Mouse (Mus musculus): Measurements from ENCODE around the gene Wdr62.
A peak's percentile ranks its signal among the peaks of the same experiment; 100 is the strongest.
"Not testable (repeated sequence)": the region's sequence is repeated elsewhere in the genome, so short reads cannot be mapped to it uniquely, and the experiment has no call there.

Gene Wdr62

DNA sequence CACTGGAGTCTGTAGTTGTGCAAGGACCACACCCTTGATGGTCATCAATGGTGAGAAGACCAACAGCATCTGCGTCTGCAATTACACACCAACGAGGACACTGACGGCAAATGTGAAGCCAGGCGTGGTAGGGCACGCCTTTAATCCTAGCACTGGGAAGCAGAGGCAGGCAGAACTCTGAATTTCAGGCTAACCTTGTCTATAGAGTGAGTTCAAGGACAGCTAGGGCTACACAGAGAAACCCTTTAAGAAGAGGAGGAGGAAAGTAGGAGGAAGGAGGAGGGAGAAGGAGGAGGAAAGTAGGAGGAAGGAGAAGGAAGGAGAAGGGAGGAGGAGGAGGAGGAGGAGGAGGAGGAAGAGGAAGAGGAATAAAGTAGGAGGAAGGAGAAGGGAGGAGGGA is 14.7 kb downstream of the Wdr62 start:
- DNase-seq (ENCODE audit: low read depth, low spot score) = no peak

DNA sequence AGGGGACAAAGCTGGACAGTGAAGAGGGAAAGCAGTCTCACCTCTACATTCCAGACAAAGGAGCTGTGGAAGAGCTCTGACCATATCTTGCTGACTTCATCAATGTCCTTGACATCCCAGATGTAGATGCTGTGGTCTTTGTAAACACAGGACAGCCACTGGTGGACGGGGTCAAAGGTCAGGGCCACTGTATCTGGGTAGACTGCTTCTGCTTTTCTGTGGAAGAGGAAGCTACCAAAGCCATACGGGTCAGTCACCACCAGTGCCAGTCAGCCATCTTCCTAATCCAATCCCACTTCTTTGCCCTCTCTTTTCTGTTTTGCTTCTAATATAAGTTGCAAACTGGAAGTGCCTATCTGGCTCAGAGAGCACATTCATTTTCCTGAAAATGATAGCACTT is 15.2 kb downstream of the Wdr62 start:
- no peak for DNase-seq (ENCODE audit: low read depth, low spot score)

DNA sequence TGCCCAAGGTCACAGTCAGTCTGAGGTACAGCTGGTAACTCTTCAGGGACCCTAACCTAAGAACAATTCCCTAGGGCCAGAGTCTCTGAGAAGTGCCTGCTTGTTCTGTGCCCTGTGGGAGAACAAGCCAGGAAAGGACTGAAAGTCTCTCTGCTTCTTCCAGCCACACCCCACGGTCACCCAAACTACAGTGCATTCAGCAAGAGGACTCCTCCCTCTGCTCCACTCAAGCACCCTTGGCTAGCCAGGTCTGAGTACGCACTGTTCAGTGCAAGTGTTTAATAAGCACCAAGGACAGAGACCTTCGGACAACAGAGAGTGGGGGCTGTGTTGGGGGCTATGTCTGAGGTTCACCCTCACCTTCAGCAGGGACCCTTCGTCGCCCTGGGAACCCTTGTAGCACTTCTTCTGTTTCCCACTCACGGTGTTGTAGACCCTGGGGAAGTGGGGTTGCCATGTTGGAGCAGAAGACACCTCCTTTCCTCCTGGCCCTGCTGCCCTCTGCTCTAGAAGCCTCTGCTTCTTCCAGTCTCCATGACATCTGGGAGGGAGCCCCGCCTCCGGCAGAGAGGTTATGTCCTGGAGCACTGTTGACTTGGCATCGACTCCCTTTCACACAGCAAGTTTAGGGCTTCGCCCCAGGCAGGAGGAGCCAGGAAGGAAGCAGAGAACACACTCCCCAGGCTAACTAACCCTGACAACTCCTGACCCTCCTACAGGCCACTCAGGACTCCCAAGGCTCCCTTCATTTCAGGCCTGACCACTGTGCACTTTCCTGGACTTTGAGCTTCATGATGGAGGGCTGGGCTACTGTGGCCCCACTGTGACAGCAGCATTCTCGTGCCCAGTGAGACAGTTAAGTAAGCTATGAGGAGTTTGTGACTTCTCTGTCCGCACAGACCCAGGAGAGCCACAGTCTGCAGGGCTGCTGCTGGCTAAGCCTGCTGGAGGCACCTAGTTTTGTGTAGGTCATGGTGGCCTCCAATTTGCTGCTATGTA is 28.0 kb downstream of the Wdr62 start:
- DNase-seq (ENCODE audit: low read depth, low spot score) = no peak

- not testable (repeated sequence) for DNase-seq (ENCODE audit: low read depth, low spot score)
Measured at GRCm38 (mm10) chr7:30237374-30237773, 42.8 kb downstream of the Wdr62 start.

DNA sequence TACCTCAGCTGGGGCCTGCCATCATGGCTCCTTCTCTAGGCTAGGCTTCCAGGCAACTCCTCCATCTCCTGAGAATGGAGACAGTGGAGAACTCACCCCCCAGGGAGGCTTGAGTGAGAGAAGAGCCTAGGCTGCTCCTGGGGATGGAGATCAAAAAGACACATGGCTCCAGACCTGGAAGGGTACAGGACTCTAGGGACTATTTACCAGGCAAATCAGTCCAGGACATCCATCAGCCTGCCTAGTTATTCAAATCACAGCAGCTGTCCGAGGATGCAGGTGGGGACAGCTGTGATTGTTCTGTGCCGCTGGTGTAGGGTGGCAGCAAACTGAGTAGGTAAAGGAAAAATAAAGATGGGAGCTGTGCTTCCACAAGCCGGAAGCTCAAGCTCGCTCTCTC is 44.6 kb downstream of the Wdr62 start, which contains the start of gene Ovol3:
Gene Ovol3 (minus strand): TSS at position 101 of the 400 bp plus-strand sequence.
- no peak for DNase-seq (ENCODE audit: low read depth, low spot score)

DNA sequence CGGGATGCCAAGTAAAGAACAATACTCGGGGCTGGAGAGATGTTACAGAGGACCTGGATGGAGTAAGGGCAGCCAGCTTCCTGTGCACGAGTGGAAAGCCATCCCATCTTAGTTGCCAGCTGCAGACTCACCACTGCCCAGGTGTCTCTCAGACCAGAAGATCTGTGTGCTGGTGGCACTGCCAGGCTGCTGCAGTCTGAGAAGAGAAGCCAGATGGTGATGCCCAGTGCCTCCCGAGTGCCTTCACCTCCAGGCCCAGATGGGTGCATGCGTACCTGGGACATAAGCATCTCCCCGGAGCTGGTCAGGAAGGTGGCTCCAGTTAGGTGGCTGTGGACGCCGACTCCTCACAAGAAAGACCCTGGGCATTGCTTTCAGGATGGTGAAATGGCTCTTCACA is 45.1 kb downstream of the Wdr62 start:
- DNase-seq (ENCODE audit: low read depth, low spot score) = no peak

- no peak for DNase-seq (ENCODE audit: low read depth, low spot score)
Measured at GRCm38 (mm10) chr7:30234276-30234858, 45.9 kb downstream of the Wdr62 start.

DNA sequence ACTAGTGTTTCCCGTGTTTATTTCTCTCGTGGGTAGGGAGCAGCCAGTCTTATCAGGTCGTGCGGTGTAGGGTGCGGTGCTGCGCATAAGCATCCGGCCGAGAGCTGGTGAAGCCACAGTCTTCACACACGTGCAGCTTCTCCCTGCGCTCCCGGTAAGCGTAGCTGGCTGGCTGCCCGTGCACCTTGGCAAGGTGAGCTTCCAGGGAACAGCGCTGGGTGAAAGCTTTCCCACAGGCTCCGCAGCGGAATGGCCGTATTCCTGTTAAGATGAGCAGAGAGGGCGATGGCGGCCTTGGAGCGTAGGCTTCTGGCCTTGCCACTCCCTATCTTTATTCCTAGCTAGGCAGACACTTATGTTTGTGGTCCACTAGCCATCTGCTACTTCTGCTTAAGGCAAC is 46.8 kb downstream of the Wdr62 start:
- DNase-seq (ENCODE audit: low read depth, low spot score) = no peak

DNA sequence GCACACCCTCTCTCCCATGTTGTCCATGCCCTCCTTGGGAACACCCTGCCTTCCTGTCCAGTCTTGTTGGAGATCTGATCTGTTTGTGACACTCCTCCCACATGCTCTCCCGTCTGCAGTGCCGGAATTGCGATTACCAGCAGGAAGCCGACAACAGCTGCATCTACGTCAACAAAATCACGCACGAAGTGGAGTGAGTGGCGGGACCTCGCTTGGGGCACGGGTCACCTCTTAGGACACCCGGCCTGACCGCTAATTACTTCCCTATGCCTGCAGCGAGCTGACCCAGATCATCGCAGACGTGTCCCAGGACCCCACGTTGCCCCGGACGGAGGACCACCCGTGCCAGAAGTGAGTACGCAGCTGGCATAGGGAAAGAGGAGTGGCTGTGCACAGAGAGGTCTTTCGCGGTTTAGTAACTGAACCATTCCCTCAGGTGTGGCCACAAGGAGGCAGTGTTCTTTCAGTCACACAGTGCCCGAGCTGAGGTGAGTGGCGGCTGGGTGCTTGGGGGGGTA is 47.5 kb downstream of the Wdr62 start:
- peak; percentile 39 for DNase-seq (ENCODE audit: low read depth, low spot score)

DNA sequence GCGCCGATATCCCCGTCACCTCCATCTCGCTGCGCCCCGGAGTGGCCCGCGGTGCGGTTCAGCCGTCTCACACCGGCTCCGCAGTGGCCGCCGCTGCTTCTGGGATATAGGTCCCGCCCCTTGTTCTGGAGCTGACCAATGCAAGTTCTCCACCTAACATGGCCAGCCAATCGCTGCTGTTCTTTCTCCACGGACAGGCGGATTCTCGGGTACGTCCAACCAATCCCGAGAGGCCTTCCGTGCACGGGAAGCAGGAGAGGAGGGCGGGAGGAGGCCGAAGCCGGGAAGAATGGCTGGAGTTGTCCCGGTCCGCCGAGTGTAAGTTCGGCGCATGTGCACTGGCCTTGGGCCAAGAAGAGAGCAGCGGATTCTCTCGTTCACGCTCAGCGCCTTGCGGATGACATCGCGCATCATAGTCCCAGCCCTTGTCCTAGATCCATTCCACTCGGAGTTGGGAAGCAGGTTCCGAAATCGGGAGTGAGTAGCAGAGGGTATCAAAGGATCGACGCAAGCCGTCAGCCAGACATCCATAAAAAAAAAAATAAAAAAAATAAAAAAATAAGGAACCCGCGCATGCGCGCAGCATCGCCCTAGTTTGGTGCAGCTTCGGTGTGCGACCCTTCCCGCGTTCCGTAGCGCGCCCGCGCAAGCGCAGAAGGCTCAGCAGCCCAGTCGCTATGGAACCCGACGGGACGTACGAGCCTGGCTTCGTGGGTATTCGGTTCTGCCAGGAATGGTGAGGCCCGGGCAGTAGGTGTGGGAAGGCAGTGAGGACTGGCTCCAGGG is 48.4 kb downstream of the Wdr62 start, which contains the start of the genes Polr2i and Tbcb:
Gene Polr2i (plus strand): TSS at position 280 of the 786 bp plus-strand sequence.
Gene Tbcb (minus strand): TSS at position 604 of the 786 bp plus-strand sequence.
- peak; percentile 98 for DNase-seq (ENCODE audit: low read depth, low spot score)

GRCm38 (mm10) chr7:30231328-30231668 is 48.9 kb downstream of the Wdr62 start:
- no peak for DNase-seq (ENCODE audit: low read depth, low spot score)

- DNase-seq (ENCODE audit: low read depth, low spot score) = no peak
Measured at GRCm38 (mm10) chr7:30224206-30224605, 56.0 kb downstream of the Wdr62 start.

DNA sequence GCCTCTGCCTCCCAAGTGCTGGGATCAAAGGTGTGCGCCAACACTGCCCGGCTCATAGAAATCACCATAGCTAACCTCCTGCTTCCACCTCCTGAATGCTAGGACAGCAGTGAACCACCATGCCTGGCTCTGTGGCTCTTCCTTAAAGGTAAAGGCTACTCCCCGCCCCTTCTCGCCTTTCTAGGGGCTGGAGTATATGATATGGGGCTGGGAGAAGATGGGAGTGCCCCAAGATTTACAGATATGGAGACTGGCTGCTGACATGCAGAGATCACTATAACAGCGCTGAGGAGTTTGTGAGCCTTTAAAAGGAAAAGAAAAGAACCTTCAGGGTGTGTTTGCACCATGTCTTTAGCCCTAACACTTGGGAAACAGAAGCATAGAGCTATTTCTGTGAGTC is 58.0 kb downstream of the Wdr62 start:
- DNase-seq (ENCODE audit: low read depth, low spot score) = no peak

GRCm38 (mm10) chr7:30221433-30221832 is 58.8 kb downstream of the Wdr62 start:
- DNase-seq (ENCODE audit: low read depth, low spot score) = no peak

DNA sequence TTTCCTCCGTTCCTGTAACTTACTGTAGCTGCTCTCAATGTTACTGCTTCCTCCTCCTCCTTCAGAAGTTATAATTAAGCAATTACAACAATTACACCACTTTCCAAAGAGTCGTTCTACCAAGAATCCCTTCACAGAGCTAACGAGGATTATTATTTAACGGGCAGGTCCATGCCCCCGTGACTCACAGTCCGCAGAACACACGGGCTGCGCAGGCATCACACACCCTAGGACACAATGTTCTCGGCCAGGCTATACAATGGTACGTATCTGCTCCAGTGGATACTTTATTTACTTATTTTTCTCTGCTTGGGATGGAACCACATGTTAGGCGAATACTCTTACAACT is 60.2 kb downstream of the Wdr62 start:
- no peak for DNase-seq (ENCODE audit: low read depth, low spot score)

DNA sequence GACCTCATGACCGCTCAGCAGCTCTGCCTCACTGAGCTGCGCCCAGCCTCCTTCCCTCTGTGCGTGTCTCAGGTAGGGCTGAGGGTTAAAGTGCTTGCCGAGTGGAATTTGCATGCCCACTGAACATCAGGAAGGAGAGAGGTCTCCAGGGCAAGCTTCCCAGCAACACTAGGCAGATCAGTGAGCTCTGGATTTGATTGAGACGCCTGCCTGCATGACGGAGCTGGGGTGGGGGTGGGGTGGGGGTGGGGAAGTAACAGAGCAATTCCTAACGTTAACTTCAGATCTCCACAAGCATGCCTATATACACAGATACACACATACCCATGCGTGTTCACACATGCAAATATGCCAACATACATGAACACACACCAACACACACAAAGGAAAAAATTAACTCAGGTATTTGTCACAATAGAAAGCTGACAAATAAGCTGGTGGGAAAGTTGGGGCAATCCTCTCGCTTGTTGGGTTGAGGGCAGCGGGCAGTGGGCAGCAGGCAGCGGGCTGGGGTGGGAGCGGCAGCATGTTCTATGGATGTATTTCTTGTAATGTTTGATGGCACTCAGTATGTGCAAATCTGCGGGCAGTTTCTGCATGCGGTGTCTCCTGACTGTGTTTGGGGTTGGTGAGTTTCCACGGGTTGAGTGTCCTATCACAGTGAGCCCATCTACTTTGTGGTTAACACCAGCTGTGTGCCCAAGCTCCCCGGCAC is 60.8 kb downstream of the Wdr62 start:
- peak; percentile 61 for DNase-seq (ENCODE audit: low read depth, low spot score)

- DNase-seq (ENCODE audit: low read depth, low spot score) = no peak
Measured at GRCm38 (mm10) chr7:30217277-30217676, 62.9 kb downstream of the Wdr62 start.

DNA sequence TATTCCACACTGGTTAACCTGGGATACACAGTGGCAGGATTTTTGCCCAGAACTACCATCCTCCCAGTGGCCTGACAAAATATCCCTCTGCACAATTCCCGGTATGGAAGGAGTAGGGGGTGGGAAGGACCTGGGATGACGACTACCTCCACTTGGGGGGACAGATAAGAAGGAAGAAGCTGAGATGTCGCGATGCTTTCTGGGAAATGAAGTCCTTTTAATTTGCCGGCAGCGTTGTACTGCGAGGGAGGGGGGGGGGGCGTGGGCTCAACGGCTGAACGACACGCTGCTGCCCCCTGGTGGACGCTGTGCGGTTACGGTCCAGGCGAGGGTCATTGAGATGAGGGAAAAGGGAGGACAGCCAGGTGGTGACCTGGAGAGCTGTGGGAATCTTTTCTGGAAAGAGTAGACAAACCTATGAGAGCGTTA is 63.5 kb downstream of the Wdr62 start:
- peak; percentile 87 for DNase-seq (ENCODE audit: low read depth, low spot score)

- DNase-seq (ENCODE audit: low read depth, low spot score) = no peak
Measured at GRCm38 (mm10) chr7:30215875-30216274, 64.3 kb downstream of the Wdr62 start.

- no peak for DNase-seq (ENCODE audit: low read depth, low spot score)
Measured at GRCm38 (mm10) chr7:30213881-30214280, 66.3 kb downstream of the Wdr62 start.

GRCm38 (mm10) chr7:30211025-30211424 is 69.2 kb downstream of the Wdr62 start:
- DNase-seq (ENCODE audit: low read depth, low spot score) = no peak
